Mouse (Mus musculus): ENCODE measurements around the gene Adamts8.

DNA sequence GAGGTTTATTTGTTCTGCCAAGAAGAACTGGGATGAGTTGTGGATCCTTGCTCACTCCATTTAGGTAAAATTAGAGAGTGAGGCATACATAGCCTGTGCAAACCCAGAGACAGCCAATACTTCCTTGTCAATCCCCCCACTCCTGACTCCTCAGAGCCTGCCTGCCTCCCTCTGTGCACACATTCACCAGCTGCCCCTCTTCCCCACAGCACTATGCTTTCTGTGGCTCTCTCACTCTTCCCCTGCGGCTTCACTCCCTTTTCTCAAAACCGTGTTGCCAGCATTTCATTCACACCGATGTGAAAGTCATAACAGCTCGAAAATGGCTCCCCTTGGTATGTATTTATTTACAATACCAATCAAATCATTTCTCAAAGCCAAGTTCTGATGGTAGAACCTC is 10.0 kb upstream of the Adamts8 start:
- TF ChIP-seq POLR2A (IDR thresholded peaks at IDR 0.05; ENCODE audit: control insufficient read depth in 1 of 2, insufficient read depth in 1 of 2, low read depth in 1 of 2, low read length in 2 of 2, poor library complexity in 1 of 2) (no peak), HCFC1 (IDR thresholded peaks at IDR 0.05; ENCODE audit: low read depth, low read length) (no peak), TAL1 (IDR thresholded peaks at IDR 0.05; ENCODE audit: low read length) (no peak), GATA1 (IDR thresholded peaks at IDR 0.05; ENCODE audit: low read depth, low read length) (no peak), SIN3A (IDR thresholded peaks at IDR 0.05; ENCODE audit: low read length) (no peak), CTCF (IDR thresholded peaks at IDR 0.05 in 2 of 3, conservative IDR thresholded peaks at IDR 0.05 in 1 of 3; ENCODE audit: control insufficient read depth in 1 of 3, insufficient read depth in 1 of 3, low read depth in 2 of 3, low read length in 3 of 3, poor library complexity in 1 of 3, severe bottlenecking in 1 of 3) (no peak), POLR2AphosphoS5 (IDR thresholded peaks at IDR 0.05; ENCODE audit: borderline replicate concordance, low read depth, low read length) (no peak), ELF1 (IDR thresholded peaks at IDR 0.05; ENCODE audit: low read depth, low read length) (no peak)
